Mouse (Mus musculus): ENCODE data around the gene Exoc6b. TPM values are rescaled to one million over a fixed set of nuclear protein-coding genes. Genes with fewer than 3 reads are reported as not detected.

The Exoc6b gene
- polyA plus RNA-seq, 1 experiment from 2014 or later = 16.9 TPM

DNA sequence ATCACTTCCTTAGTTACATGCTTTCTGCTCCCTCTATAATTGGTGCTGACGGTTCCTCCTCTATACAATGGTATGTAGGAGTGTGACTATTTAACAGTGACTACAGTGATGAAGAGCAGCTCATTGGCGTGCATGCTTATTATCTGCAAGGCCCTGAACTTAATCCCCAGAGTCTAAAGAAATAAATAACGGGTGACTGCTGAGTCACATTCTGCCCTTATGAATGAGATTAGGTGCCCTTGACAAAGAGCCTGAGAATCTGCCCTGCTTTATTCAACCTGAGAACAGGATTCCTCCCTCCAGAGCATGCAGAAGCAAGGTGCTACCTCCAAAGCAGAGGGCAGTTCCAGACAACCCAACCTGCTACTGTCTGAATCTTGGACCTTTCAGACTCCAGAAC is 314.0 kb downstream of the Exoc6b start:
- Histone ChIP-seq H3K36me3 (no peaks in the 10 kb centered on the region), H3K9me3 (no peaks in the 10 kb centered on the region), H3K4me3 (no peak overlapping the region), H3K27ac (replicated peaks) (no peak overlapping the region), H3K27me3 (replicated peaks) (no peaks in the 10 kb centered on the region), H3K4me1 (peaks cover 5% of the 10 kb centered on the region; the same call in 1 of the 2 replicates), H3K4me2 (no peak overlapping the region), H3K9ac (no peak overlapping the region)
- WGBS = 23% methylated on average over 3 of the region's 3 CpGs
- no peak for ATAC-seq (ENCODE audit: extremely low read depth, insufficient number of reproducible peaks, low FRiP score, low TSS enrichment)

GRCm38 (mm10) chr6:84752806-84753420 is 316.4 kb downstream of the Exoc6b start:
- no peaks in the 10 kb centered on the region for H3K27me3 ChIP-seq (replicated peaks)
- H3K4me1 ChIP-seq = peaks cover 5% of the 10 kb centered on the region; the same call in 1 of the 2 replicates
- no peak overlapping the region for H3K27ac ChIP-seq (replicated peaks)
- no peak for ATAC-seq (ENCODE audit: extremely low read depth, insufficient number of reproducible peaks, low FRiP score, low TSS enrichment)
- H3K4me2 ChIP-seq = no peak overlapping the region
- H3K4me3 ChIP-seq = no peak overlapping the region
- H3K36me3 ChIP-seq = no peaks in the 10 kb centered on the region
- no peak overlapping the region for H3K9ac ChIP-seq
- no peaks in the 10 kb centered on the region for H3K9me3 ChIP-seq

- Histone ChIP-seq H3K27me3 (replicated peaks) (no peaks in the 10 kb centered on the region), H3K4me3 (no peak overlapping the region), H3K4me1 (peaks cover 5% of the 10 kb centered on the region; the same call in 1 of the 2 replicates), H3K9me3 (no peaks in the 10 kb centered on the region), H3K4me2 (no peak overlapping the region), H3K36me3 (no peaks in the 10 kb centered on the region), H3K27ac (replicated peaks) (no peak overlapping the region), H3K9ac (no peak overlapping the region)
- WGBS = 74% methylated on average over 2 of the region's 2 CpGs
- no peak for ATAC-seq (ENCODE audit: extremely low read depth, insufficient number of reproducible peaks, low FRiP score, low TSS enrichment)
Observed at GRCm38 (mm10) chr6:84751409-84751808, 317.9 kb downstream of the Exoc6b start.

- Histone ChIP-seq H3K4me3 (no peak overlapping the region), H3K27me3 (replicated peaks) (no peaks in the 10 kb centered on the region), H3K36me3 (no peaks in the 10 kb centered on the region), H3K27ac (replicated peaks) (no peak overlapping the region), H3K9ac (no peak overlapping the region), H3K4me2 (no peak overlapping the region), H3K4me1 (peaks cover 6% of the 10 kb centered on the region; the same call in 1 of the 2 replicates), H3K9me3 (no peaks in the 10 kb centered on the region)
- 59% methylated on average over 10 of the region's 10 CpGs for WGBS
- no peak for ATAC-seq (ENCODE audit: extremely low read depth, insufficient number of reproducible peaks, low FRiP score, low TSS enrichment)
Observed at GRCm38 (mm10) chr6:84746847-84747395, 322.4 kb downstream of the Exoc6b start.

DNA sequence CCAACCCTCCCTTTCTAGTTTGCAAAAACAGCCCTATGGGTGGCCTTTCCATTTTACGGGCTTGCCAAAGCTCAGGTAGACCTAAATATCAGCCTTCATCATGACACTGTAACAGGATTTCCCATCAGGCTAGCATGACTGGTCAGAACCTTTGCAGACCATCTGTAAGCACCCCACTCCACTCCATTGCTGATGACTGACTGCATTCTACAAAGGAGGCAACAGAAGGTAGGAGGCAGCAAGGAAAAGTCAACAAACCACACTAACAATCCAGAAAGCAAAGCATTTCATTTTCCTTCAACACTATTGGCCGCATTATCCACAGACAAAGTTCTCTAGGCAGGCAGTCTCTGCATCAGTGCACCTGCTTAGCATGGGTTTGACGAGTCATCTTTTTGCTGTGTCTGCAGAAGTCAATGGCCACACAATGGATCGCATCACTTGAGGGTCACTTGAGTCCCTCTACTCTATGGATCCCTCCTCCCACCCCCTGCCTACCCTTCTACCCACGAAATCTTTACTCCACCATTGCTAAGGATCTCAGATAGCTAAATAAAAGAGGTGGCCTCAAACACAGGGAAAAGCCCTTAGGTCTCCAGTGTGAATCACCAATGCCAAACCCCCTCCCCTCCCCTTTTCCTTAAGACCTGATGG is 323.0 kb downstream of the Exoc6b start:
- H3K27ac ChIP-seq (replicated peaks) = no peak overlapping the region
- no peak for ATAC-seq (ENCODE audit: extremely low read depth, insufficient number of reproducible peaks, low FRiP score, low TSS enrichment)
- 80% methylated on average over 5 of the region's 5 CpGs for WGBS

DNA sequence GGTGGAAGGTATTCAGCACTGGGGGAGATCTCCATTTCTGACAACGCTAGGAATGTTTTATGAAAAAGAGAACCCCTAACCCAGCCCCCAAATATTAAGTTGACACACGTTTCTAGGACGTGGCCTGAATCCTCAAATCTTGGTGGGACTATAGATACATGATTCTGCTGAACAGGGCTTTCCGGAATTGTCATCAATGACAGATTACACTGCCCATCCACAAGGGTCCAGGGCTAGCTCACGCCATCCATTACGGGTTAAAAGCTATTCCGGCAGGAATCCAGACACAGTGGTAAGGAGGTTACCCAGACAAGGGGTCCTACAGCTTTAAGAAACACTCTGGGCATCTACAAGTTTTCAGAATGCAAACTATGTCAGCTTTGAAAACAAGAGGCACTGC is 323.7 kb downstream of the Exoc6b start:
- 82% methylated on average over 7 of the region's 7 CpGs for WGBS
- Histone ChIP-seq H3K9ac (no peak overlapping the region), H3K4me3 (no peak overlapping the region), H3K4me1 (peaks cover 6% of the 10 kb centered on the region; the same call in 1 of the 2 replicates), H3K9me3 (no peaks in the 10 kb centered on the region), H3K36me3 (no peaks in the 10 kb centered on the region), H3K27me3 (replicated peaks) (no peaks in the 10 kb centered on the region), H3K4me2 (no peak overlapping the region), H3K27ac (replicated peaks) (no peak overlapping the region)
- no peak for ATAC-seq (ENCODE audit: extremely low read depth, insufficient number of reproducible peaks, low FRiP score, low TSS enrichment)

More for the DNA sequence above, 323.0 kb downstream of the Exoc6b start:
- Histone ChIP-seq H3K9me3 (no peaks in the 10 kb centered on the region), H3K4me3 (no peak overlapping the region), H3K9ac (no peak overlapping the region), H3K27me3 (replicated peaks) (no peaks in the 10 kb centered on the region), H3K4me2 (no peak overlapping the region), H3K36me3 (no peaks in the 10 kb centered on the region), H3K4me1 (peaks cover 6% of the 10 kb centered on the region; the same call in 1 of the 2 replicates)

DNA sequence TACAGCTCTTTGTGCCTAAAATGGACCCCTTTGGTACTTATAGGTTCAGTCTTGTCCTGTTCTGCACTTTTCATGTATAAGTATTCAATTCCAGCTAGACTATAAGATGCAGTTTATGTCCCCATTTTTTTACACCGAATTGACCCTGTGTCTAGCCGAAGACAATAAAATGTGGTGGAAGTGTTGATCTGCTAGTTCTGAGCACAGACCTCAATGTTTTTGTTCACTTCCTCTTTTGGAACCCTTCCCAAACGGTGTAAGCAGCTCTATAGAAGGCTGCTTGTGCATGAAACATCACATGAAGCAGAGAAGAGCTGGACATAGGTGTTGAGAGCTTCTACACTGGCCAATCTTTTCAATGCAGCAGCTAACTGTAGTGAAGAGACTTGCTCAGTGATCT is 327.1 kb downstream of the Exoc6b start:
- no peaks in the 10 kb centered on the region for H3K9me3 ChIP-seq
- no peak for ATAC-seq (ENCODE audit: extremely low read depth, insufficient number of reproducible peaks, low FRiP score, low TSS enrichment)
- H3K27ac ChIP-seq (replicated peaks) = no peak overlapping the region
- no peak overlapping the region for H3K4me3 ChIP-seq
- no peak overlapping the region for H3K4me2 ChIP-seq
- WGBS = 63% methylated on average over 3 of the region's 3 CpGs
- H3K36me3 ChIP-seq = no peaks in the 10 kb centered on the region
- no peak overlapping the region for H3K9ac ChIP-seq
- H3K27me3 ChIP-seq (replicated peaks) = no peaks in the 10 kb centered on the region
- peaks cover 6% of the 10 kb centered on the region; the same call in 1 of the 2 replicates for H3K4me1 ChIP-seq

GRCm38 (mm10) chr6:84736942-84737341 is 332.4 kb downstream of the Exoc6b start:
- Histone ChIP-seq H3K9me3 (no peaks in the 10 kb centered on the region), H3K27ac (replicated peaks) (no peak overlapping the region), H3K4me1 (no peaks in the 10 kb centered on the region), H3K27me3 (replicated peaks) (no peaks in the 10 kb centered on the region), H3K36me3 (no peaks in the 10 kb centered on the region), H3K4me2 (no peak overlapping the region), H3K9ac (no peak overlapping the region), H3K4me3 (no peak overlapping the region)
- no peak for ATAC-seq (ENCODE audit: extremely low read depth, insufficient number of reproducible peaks, low FRiP score, low TSS enrichment)
- 51% methylated on average over 3 of the region's 3 CpGs for WGBS

DNA sequence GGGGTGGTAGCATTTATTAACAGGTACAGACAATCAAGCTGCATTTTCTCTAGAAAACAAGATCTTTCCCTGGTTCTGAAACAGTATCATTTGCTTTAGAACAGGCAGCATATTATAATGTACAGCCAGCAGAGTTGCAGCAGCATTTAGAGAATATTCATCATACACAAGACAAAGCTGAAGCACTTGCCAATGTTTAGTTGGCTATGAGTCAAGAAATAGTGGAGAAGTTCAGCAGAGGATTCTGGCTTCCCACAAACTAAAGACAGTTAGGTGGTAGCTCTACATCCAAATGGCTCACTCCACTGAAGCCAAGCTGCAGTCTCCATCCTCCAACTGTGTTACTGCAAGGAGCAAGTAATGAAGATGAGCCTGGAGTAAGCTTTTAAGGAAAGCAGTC is 342.4 kb downstream of the Exoc6b start:
- no peaks in the 10 kb centered on the region for H3K36me3 ChIP-seq
- H3K4me3 ChIP-seq = no peak overlapping the region
- peaks cover 13% of the 10 kb centered on the region for H3K9me3 ChIP-seq
- H3K4me1 ChIP-seq = no peaks in the 10 kb centered on the region
- no peak overlapping the region for H3K4me2 ChIP-seq
- no peaks in the 10 kb centered on the region for H3K27me3 ChIP-seq (replicated peaks)
- no peak overlapping the region for H3K27ac ChIP-seq (replicated peaks)
- ATAC-seq (ENCODE audit: extremely low read depth, insufficient number of reproducible peaks, low FRiP score, low TSS enrichment) = no peak
- H3K9ac ChIP-seq = no peak overlapping the region

- Histone ChIP-seq H3K36me3 (no peaks in the 10 kb centered on the region), H3K9me3 (no peaks in the 10 kb centered on the region), H3K27me3 (replicated peaks) (no peaks in the 10 kb centered on the region), H3K9ac (no peak overlapping the region), H3K27ac (replicated peaks) (no peak overlapping the region), H3K4me1 (no peaks in the 10 kb centered on the region), H3K4me2 (no peak overlapping the region), H3K4me3 (no peak overlapping the region)
- 88% methylated on average over 11 of the region's 11 CpGs for WGBS
- ATAC-seq (ENCODE audit: extremely low read depth, insufficient number of reproducible peaks, low FRiP score, low TSS enrichment) = no peak
Observed at GRCm38 (mm10) chr6:84713171-84713570, 356.1 kb downstream of the Exoc6b start.

DNA sequence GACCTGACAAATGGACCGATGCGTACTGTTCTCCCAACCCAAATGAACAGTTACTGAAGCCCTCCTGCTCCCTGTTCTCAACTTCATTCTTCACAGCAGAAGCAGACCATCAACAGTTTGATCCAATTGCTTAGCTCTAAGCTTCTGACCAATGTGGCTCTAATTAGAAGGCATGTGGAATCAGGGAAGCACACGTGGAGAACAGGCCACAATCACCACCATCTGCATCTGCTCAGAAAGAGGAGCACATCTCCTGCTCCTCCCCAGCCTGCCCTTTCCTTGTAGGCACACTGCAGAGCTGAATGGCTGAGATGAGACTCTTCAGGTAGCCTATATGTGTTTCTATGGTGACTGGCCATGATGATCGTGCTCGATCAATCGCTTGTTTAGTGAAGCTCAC is 358.5 kb downstream of the Exoc6b start:
- ATAC-seq (ENCODE audit: extremely low read depth, insufficient number of reproducible peaks, low FRiP score, low TSS enrichment) = no peak
- no peak overlapping the region for H3K27ac ChIP-seq (replicated peaks)
- no peak overlapping the region for H3K4me2 ChIP-seq
- no peak overlapping the region for H3K4me3 ChIP-seq
- no peaks in the 10 kb centered on the region for H3K27me3 ChIP-seq (replicated peaks)
- WGBS = 88% methylated on average over 6 of the region's 6 CpGs
- H3K9ac ChIP-seq = no peak overlapping the region
- no peaks in the 10 kb centered on the region for H3K36me3 ChIP-seq
- H3K4me1 ChIP-seq = no peaks in the 10 kb centered on the region
- H3K9me3 ChIP-seq = no peaks in the 10 kb centered on the region

DNA sequence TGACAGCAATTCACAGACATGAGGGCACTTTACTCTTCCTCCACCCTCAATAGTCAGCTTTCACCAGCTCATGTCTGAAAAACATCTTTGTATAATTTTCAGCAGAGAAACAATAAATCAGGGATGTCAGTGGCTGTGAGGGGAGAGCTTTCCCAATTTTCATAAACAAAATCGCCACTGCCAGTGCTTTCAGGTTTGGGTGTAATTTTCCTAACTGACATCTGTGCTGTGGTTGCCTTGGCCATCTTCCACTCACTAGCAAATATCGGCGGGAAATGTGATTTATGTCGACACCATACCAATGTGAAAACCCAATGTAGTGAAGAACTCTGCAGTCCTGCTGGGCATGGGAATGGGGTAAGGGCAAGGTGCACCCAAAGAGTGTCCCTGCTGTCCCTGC is 360.7 kb downstream of the Exoc6b start:
- H3K27ac ChIP-seq (replicated peaks) = no peak overlapping the region
- no peak overlapping the region for H3K4me2 ChIP-seq
- no peaks in the 10 kb centered on the region for H3K36me3 ChIP-seq
- no peak overlapping the region for H3K4me3 ChIP-seq
- no peaks in the 10 kb centered on the region for H3K27me3 ChIP-seq (replicated peaks)
- H3K9ac ChIP-seq = no peak overlapping the region
- H3K9me3 ChIP-seq = no peaks in the 10 kb centered on the region
- no peaks in the 10 kb centered on the region for H3K4me1 ChIP-seq
- WGBS = 79% methylated on average over 4 of the region's 4 CpGs
- ATAC-seq (ENCODE audit: extremely low read depth, insufficient number of reproducible peaks, low FRiP score, low TSS enrichment) = no peak
